Mouse (Mus musculus) right cerebral cortex, postnatal 14 days (tissue): ENCODE data around the gene Lingo2.
"Not testable (repeated sequence)": the region's sequence is repeated elsewhere in the genome, so short reads cannot be mapped to it uniquely, and the experiment has no call there.

Experiments
- DNase-seq: peaks from one replicate; pipeline ENCODE4 v3.0.0; 2022

Gene Lingo2

DNA sequence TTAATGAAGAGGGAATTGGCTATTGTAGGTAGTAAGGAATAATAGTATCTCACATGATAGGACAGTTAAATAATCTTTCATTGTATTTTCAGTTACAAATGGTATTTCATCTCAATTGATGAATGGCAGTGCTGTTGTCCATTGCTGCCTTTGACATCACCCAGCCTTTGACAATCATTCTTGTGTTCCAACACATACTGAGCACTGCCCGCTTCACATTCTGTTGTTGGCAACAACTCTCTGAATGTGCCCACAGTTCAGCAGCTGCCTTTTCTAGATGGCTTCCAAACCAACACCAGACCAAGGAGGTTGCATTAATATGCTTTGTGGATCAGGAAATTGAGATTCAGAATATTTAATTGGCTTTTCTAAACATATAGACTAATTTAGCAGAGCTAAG is 1130.8 kb downstream of the Lingo2 start:
- DNase-seq: no peak

DNA sequence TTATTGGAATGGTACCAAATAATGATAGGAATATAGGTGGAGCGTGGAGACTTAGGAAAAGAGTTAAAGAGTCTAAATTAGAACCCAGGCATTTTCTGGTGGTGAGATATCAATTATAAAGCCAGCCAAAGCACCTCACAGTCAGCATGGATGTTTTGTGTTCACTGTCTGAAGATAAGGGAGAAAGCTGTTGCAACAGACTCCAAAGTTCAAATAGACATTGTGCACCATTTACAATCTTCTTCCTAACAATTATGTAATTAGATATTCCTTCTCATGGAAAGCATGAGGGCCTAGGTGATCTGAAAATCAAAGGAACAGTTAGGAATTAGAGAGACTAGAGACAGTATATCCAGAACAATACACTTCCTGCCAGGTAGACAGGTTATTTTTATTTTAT is 1136.8 kb downstream of the Lingo2 start:
- DNase-seq: no peak

DNA sequence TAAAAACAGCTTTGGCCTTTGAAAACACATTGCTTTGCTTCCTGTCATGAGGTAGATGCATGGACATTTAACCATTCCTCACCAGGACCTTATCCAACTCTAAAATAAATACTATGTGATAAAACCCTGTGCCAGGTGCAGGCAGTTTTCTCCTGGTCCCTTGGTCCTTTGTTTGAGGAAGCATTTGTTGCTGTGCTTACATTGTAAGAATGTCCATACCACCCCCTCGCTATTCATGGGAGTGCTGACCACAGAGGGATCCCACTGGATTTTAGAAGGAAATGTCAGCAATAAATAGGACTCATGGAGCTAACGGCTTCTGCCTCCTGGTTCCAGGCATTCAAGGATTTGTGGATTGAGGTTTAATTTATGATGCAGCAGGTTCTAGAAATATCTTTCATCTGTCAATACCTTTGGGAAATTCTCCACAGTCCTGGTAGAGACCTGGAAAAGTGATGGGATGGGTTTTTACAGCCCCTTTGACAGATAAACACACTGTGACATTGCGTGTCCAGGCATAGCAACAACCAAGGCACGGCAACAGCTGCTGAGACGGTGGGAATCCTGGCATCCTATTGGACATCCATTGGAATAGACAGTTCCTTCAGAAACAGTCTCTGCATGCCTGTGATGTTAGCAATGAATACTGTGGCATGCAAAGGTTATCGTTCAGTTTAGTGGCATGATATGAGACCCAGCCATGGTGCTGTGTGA is 1143.9 kb downstream of the Lingo2 start:
- no peak for DNase-seq

DNA sequence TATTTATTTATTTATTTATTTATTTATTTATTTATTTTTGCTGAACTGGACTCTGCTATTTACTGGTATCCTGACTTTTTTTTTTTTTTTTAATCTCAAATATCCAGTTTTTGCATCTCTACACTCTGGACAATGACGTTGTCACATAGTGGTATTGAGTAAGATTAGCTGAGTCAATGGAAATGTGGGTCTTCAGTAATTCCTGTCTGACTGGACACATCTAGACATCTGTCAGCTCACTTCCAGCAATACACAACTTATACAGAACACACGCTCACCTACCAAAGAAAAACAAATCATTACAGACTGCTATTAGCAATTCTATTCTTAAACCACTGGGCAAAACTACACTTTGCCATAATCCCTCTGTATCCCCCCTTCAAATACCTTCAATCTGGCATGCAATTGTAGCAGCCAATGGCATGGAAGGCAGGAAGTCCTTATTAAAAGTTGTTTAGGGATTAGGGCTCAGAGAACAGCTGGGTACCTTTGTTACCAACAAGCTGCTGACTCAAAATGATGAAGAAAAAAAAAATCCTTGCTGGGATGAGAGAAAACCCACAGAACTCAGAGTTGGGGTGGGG is 1144.6 kb downstream of the Lingo2 start:
- no peak for DNase-seq

DNA sequence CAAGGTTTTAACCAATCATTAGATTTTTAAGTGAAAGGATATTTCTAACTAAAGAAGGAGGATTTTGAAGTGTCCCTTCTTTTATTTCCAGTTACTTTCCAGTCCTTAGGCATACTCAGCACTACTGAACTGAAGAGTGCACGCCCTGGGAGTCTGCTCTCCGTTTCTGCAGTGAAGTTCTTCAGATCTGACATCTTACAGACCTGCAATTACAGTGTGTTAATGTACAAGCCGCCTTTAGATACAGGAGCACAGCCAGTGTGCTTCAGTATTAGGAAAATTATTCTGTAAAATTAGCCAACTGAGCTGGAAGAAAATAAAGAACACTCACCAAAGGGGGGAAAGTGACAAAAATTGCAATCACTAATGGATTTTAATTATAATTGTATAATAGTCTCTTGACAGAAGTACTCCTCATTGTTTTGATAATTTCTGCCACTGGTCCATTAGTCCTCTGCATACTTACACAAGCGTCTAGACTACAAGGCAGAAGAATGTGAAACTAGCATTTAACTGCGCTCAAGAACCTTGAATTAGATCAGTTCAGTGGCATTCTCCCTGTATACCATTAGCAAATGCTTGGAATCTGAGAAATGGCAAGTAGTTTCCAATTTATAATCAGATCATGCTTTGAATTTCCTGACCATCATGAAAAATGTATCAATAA is 1167.2 kb downstream of the Lingo2 start:
- no peak for DNase-seq

DNA sequence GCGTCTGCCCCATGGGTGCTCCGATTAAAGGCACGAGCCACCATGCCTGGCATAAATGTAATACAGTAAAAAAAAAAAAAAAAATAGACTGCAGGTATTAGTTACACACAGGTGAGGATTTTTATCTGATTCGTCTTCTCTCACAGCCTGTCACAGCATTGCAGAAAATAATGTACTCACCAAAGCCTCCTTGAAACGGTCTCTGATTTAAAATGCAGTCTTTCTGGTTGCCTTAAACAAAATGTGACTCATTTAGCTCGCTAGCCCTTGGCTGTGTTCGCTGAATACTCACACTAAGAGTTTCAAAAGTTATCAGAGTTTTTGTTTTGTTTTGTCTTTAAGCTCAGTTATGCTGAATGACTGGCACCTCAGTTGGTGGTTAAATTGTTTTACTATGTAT is 1180.7 kb downstream of the Lingo2 start:
- DNase-seq: no peak

DNA sequence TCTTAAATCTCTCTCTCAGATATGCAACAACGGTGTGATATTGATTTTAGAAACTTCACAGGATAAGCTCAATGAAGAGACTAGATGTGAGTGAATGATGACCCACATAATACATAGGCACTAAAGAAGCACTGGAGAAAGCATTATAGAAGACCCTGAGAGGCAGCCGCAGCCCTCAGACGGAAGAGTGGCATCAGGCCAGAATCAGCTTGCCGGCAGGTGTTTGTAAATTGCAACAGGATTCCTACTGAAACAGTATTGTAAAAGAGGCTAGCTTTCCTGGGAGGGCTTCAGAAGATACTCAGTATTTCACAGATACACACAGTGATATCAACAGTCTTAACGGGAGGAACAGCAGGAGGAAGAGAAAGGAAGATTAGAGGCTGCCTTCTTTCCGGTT is 1184.6 kb downstream of the Lingo2 start:
- no peak for DNase-seq

DNA sequence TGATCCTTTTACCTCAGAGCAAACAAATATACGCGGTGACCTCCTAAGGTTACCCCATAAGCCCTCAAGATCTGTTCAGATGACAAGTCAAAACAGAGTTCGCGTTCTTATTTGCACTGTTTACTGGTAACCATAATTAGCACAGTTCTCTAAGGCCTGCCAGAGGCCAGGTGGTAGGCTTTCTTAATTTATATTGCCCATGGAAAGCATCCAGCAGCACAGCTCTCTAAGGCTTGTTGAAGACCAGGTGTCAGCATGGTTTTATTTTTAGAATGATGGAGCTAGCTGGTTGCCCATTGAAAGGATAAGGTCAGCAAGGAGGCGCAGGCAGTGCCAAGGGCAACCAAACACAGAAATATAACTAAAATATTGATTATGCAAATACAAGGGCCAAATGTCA is 1190.4 kb downstream of the Lingo2 start:
- DNase-seq: no peak

DNA sequence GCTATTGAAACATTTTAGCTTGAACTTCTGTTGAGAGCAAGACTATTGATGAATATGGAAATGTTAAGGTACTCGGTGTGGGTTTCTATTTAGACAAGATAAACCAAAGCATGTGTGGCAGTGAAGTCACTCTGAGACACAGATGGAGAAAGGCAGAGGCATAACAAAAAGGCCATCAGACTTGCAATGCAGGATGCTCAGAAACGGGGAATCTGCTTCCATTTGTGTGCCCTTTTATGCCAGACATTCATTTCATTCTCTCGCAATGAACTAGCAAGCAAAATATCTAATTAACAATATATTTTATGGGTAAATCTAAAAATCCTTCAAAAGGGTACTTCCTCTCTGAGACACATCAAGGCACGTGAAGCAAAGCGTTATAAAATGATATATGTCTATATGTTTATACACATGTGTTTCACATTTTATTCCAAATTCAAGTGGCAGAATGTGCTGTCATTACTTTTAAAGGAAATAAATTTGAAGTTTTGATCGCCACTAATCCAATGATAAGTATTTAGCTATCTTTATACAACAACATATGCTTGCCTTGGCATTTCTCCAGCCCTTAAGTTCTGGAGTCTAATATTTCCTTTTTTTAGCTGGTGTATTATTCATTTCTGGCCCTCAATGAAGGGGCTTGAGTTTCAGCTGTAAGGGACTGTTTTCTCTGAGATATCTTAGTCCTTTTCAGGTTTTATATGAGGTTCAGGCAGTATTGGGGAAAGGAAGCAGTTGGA is 1199.3 kb downstream of the Lingo2 start:
- no peak for DNase-seq

DNA sequence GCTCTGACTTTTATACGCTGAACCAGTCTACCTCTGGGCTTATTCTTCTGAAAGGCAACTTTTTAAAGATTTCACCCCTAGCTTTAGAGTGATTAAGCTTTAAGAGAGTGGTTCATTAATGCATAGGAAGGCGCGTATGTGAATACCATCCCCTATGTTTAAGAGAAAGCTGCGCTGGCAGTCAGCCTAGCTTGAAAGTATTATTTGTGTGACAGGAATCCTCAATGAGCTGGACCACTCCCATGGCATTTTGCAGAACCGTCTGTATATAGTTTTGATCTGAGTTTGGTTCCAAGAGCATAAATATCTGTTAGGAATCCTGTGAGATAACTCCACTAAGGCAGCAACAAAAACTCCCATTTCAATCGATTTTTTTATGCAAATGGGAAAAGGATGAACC is 1204.9 kb downstream of the Lingo2 start:
- no peak for DNase-seq

DNA sequence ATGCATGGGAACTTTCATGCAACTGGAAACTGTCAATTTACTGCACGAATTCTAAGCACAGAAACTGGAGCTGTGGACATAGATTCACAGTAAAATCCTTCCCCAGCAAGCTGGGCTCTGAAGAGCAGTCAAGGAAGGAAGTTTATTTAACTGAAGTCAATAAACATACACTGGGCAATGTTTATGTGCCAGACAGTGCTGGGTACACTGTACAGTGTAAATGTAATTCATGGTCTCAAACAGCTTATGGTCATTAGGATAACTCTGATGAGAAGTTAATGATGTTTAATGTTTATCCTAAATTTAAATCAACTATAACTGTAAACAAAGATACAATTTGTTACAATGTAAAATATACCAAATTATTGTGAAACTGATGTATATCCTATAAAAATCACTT is 1226.8 kb downstream of the Lingo2 start:
- no peak for DNase-seq

DNA sequence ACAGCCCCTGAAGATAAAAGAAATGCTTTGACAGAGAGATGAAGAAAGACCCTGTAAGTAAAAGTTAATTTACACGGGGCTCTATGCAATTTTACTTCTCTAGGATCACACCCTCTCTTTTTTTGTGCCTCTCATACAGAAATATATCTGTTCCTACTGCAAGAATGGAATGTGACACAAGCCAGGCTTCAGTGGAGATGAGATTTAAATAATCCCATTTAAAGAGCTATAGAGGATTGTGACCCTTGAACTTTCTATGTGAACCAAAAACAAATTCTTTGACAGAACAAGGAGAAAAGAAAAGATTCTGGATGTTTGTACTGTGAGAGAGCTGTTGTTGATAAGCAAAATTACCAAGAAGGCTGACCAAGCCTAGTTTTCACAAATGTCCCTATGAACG is 1247.4 kb downstream of the Lingo2 start:
- no peak for DNase-seq

DNA sequence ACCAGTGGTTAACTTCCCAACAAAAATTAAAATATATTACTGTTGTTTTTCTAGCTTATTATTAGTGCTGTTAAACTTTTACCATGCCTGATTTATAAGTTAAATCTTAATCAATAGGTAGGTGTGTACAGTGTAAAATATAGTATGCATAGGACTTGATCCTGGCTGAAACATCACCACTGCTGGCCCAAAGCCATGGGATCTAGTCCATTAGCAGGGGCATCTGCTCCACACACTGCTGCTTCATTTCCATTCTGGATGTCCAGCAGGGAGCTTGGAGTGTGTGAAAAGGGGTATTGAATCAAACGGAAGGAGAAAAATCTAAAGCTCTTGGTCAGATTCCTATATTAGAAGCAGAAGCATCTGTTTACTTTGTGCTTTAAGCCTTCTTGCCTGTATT is 1248.9 kb downstream of the Lingo2 start:
- no peak for DNase-seq

DNA sequence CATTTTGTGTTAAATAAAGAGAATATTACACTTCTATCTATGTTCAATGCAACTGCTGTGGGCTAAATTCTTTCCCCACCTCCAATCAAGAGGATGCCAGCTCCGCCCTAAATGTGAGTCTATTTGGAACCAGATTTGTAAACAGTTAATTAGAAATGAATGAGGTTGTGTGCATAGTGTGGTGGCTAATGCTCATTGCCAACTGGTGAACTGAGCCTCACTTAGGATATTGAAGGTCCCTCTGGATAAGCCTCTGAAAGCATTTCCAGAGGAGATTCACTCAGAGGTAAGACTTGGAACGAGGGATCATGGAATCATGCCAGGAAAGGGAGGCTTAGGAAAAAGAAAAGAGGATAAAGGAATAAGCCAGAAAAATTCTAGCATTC is 1256.4 kb downstream of the Lingo2 start:
- DNase-seq: no peak

DNA sequence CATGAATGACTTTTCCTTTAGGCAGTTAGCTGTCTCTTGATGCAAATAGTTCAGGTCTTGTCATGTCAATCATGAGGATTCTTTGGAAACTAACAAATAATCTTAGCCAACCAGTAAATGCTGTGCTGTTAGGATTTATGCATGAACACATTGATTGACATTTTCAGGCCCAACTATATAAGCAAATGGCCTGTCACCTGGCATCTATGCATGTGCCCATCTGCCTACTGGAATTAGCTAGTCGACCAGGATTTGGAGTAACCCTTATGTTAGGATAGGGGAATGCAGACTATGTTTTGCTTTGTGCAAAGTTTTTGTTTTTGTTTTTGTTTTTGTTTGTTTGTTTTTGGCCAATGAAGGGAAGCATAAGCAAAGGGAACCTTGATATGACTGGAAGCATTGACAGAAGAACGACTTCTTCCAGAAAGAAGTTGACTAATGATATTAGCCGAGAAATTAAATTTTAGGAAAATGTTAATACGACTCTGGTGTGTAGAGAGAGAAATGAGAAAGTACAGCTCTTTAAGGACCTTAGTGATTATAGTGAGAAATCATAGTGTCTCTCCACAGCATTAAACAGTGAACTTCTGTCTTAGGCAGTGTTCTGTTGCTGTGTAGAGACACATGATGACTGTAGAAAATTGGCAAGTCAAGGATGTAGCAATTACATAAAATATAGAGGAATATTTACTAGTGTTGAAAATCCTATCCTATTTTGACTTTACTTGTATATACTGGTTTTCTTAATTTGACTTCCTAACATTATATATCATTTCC is 1257.0 kb downstream of the Lingo2 start:
- DNase-seq: no peak

DNA sequence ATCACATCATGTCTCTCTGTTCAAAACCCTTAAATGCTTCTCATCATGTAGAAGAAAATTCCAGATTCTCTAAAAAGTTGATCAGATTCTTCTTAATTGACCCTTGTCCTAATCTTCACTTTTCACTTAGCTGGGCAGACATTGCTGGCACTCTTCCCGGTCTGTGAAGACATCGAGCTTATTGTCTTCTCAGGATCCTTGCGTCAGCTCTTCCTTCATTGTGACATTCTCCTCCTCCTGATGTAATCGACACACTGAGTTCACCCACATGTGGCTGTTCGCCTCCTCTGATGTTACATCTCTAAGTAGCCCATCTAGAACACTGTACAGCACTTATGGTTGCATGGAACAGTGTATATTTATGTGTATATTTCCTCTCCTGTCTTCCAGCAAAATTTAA is 1261.0 kb downstream of the Lingo2 start:
- DNase-seq: no peak

DNA sequence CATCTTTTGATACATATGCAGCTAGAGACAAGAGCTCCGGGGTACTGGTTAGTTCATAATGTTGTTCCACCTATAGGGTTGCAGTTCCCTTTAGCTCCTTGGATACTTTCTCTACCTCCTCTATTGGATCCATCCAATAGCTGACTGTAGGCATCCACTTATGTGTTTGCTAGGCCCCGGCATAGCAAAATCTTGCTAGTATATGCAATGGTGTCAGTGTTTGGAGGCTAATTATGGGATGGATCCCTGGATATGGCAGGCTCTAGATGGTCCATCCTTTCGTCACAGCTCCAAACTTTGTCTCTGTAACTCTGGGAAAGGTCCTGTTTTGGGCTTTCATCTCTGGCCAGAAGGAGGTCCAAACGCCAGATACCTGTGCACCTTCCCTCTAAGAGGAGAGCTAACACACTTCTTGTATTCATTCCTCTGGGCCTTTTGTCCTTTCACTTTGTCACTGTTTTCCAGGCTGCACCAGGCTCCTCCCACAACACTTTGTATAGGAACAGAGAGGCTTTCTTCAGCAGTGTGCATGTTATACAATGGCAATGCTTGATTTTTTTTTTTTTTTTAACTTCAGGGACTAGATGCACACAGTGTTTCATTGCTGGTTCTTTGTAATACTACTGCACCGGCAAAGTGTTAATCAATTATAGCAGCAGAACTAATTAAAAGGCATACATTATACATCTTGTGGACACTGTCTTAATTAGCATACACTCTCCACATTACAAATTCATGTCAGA is 1262.9 kb downstream of the Lingo2 start:
- not testable (repeated sequence) for DNase-seq
